Mouse (Mus musculus) cerebellum, adult 2 months (tissue): ENCODE measurements around the gene Kif26a. TPM values are rescaled to one million over a fixed set of nuclear protein-coding genes. Genes with fewer than 3 reads are reported as not detected.

ENCODE experiments used
- DNase-seq, 2 experiments: peaks; one replicate each; pipeline ENCODE4 v3.0.0; 2021
- H3K27ac ChIP-seq: fragments of 200-500 bp; 2 replicates; pipeline ENCODE4 v1.5.1; 2012; ENCODE audit warnings: low read length, control low read depth, inconsistent platforms; ENCODE audit not compliant: insufficient read depth
- H3K27me3 ChIP-seq: fragments of 200-500 bp; 2 replicates; pipeline ENCODE4 v1.6.1; 2012; ENCODE audit warnings: inconsistent platforms, mild to moderate bottlenecking, low read length, moderate library complexity; ENCODE audit not compliant: control insufficient read depth, insufficient read depth
- H3K4me1 ChIP-seq: fragments of 200-500 bp; 2 replicates; pipeline ENCODE4 v1.6.1; 2011; ENCODE audit warnings: low read length; ENCODE audit not compliant: control insufficient read depth, insufficient read depth
- H3K4me3 ChIP-seq: fragments of 200-500 bp; replicated peaks from 2 replicates; pipeline ENCODE3; 2011; ENCODE audit warnings: mild to moderate bottlenecking, low read depth, low read length, control low read depth; ENCODE audit not compliant: insufficient read depth
- CTCF ChIP-seq: fragments of 200-500 bp; IDR thresholded peaks from 2 replicates; pipeline ENCODE4 v1.5.1; 2011; ENCODE audit warnings: low read depth, mild to moderate bottlenecking, control low read depth, low read length, moderate library complexity, borderline replicate concordance; ENCODE audit not compliant: insufficient read depth
- POLR2A ChIP-seq: fragments of 200-500 bp; IDR thresholded peaks from 2 replicates; pipeline ENCODE4 v1.6.1; 2011; ENCODE audit warnings: low read length, control low read depth, borderline replicate concordance; ENCODE audit not compliant: insufficient read depth
- WGBS: fragments of 180-500 bp; shearing (Covaris S2); methylation state at CpG from one replicate; pipeline ENCODE4 v1.1.7; 2018; 5-methylcytosine and 5-hydroxymethylcytosine counted together
- polyA plus RNA-seq: library from polyadenylated mRNA; depleted of rRNA; stranded (reverse); fragments of >200 nt; gene quantifications from 2 replicates; pipeline ENCODE4 v1.2.3, GENCODE M21; 2012

Kif26a gene
- polyA plus RNA-seq, 1 experiment: 2.4 TPM

- no peak for DNase-seq
- 78% methylated on average over 7 of the region's 7 CpGs for WGBS
- no peaks in the 10 kb centered on the region for H3K4me1 ChIP-seq
- TF ChIP-seq POLR2A (no peak), CTCF (no peak)
- peaks cover 1% of the 10 kb centered on the region; the same call in 1 of the 2 replicates for H3K27me3 ChIP-seq
- no peak overlapping the region for H3K27ac ChIP-seq
- H3K4me3 ChIP-seq: no peak overlapping the region
These were observed 4.0 kb downstream of the Kif26a start for GRCm38 (mm10) chr12:112150011-112150410.

DNA sequence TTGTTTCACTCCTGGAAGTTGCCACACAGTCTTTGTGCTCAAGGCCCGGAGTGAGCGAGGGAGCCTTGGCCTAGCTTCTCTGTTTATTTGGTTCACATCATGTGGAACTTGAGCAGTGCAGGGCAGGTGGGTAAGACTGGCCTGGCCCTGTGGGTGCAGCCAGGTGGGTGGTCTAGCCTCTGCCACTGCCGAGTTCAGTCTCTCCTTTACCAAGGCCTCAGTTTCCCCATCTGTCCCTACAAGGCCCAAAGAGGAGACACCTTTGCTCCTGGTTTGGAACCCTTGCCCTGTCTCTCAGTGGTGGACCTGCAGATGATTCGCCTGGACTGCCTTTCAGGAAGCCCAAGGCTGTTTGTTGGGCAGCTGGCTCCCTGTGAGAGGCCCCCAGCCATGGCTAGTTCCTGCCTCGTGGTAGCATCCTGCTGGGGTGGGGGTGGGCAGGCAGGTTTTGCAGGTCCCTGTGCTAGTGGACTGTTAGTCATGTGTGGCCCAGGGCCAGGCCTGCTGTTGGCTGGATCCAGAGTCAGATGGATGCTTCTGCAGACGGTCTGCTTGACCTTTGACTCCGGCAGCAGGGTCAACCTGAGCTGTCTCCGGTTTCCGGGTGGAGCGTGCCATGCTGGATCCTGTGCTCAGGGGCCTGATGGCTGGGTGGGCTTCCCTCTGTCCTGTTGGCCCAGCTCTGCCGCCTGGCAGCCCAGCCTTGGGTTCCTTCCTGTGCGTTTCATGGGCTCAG lies 5.4 kb downstream of the Kif26a start:
- 49% methylated on average over 12 of the region's 12 CpGs for WGBS
- Histone ChIP-seq H3K4me3 (no peak overlapping the region), H3K27ac (no peak overlapping the region), H3K27me3 (peaks cover under 1% of the 10 kb centered on the region; the same call in 1 of the 2 replicates), H3K4me1 (no peaks in the 10 kb centered on the region)
- no peak for TF ChIP-seq CTCF
- TF ChIP-seq POLR2A: no peak
- DNase-seq: no peak

DNA sequence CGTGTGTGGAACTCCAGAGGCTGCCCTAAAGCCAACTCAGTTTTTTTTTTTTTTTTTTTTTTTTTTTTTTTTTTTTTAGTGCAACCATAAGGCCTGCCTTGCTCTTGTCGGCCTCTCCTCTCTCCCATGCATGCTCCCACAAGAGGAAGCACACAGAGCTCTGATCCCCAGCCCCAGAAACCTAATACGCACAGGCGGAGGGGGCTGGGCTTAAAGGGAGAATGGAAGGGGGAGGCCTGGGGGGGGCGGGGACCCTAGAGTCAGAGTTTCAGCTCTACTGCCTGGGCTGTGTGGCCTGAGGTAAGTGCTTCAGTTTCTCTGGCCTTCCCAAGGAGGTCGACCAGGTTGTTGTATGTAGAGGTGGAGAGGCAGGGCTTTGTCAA lies 6.0 kb downstream of the Kif26a start:
- Histone ChIP-seq H3K4me3 (no peak overlapping the region), H3K4me1 (no peaks in the 10 kb centered on the region), H3K27me3 (no peaks in the 10 kb centered on the region; the same call in 1 of the 2 replicates), H3K27ac (no peak overlapping the region)
- WGBS: 71% methylated on average over 6 of the region's 6 CpGs
- TF ChIP-seq POLR2A (no peak), CTCF (no peak)
- no peak for DNase-seq

DNA sequence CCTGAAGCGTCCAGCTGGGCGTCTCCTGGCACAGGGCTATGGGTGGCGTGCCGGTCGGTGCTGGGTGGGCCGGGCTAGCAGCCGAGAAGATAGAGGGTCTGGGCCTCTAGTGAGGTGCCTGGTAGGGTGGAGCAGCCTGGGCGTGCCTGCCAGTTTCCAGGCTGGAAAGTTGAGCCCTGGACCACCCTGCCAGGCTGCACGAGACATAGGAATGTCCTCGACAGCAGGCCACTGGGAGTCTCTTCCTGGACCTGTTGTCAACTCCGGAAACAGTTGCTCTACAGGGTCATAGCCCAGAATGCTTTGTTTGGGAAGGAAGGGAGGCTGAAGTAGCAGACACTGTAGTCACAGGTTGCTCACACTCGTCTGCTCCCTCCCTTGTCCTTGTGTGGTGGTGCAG lies 7.6 kb downstream of the Kif26a start:
- 73% methylated on average over 12 of the region's 12 CpGs for WGBS
- H3K4me1 ChIP-seq: no peaks in the 10 kb centered on the region
- no peak overlapping the region for H3K27ac ChIP-seq
- no peak for TF ChIP-seq CTCF
- TF ChIP-seq POLR2A: no peak
- no peak overlapping the region for H3K4me3 ChIP-seq
- H3K27me3 ChIP-seq: no peaks in the 10 kb centered on the region
- DNase-seq: no peak

- no peak for DNase-seq
- Histone ChIP-seq H3K4me3 (no peak overlapping the region), H3K27ac (no peak overlapping the region), H3K4me1 (no peaks in the 10 kb centered on the region), H3K27me3 (no peaks in the 10 kb centered on the region)
- WGBS: 80% methylated on average over 5 of the region's 5 CpGs
- TF ChIP-seq CTCF (no peak), POLR2A (no peak)
These were observed 8.5 kb downstream of the Kif26a start for GRCm38 (mm10) chr12:112154476-112154875.

GRCm38 (mm10) chr12:112155218-112156051 lies 9.4 kb downstream of the Kif26a start:
- no peak for DNase-seq
- H3K4me3 ChIP-seq: no peak overlapping the region
- no peaks in the 10 kb centered on the region for H3K27me3 ChIP-seq
- H3K27ac ChIP-seq: no peak overlapping the region
- H3K4me1 ChIP-seq: no peaks in the 10 kb centered on the region
- 39% methylated on average over 16 of the region's 16 CpGs for WGBS
- TF ChIP-seq POLR2A: no peak
- TF ChIP-seq CTCF: no peak

- H3K4me3 ChIP-seq: no peak overlapping the region
- no peaks in the 10 kb centered on the region for H3K4me1 ChIP-seq
- TF ChIP-seq CTCF: no peak
- TF ChIP-seq POLR2A: no peak
- no peak for DNase-seq
- WGBS: 52% methylated on average over 6 of the region's 6 CpGs
- H3K27ac ChIP-seq: no peak overlapping the region
- H3K27me3 ChIP-seq: no peaks in the 10 kb centered on the region
These were observed 10.8 kb downstream of the Kif26a start for GRCm38 (mm10) chr12:112156804-112157203.
